In the genomic region with DNA sequence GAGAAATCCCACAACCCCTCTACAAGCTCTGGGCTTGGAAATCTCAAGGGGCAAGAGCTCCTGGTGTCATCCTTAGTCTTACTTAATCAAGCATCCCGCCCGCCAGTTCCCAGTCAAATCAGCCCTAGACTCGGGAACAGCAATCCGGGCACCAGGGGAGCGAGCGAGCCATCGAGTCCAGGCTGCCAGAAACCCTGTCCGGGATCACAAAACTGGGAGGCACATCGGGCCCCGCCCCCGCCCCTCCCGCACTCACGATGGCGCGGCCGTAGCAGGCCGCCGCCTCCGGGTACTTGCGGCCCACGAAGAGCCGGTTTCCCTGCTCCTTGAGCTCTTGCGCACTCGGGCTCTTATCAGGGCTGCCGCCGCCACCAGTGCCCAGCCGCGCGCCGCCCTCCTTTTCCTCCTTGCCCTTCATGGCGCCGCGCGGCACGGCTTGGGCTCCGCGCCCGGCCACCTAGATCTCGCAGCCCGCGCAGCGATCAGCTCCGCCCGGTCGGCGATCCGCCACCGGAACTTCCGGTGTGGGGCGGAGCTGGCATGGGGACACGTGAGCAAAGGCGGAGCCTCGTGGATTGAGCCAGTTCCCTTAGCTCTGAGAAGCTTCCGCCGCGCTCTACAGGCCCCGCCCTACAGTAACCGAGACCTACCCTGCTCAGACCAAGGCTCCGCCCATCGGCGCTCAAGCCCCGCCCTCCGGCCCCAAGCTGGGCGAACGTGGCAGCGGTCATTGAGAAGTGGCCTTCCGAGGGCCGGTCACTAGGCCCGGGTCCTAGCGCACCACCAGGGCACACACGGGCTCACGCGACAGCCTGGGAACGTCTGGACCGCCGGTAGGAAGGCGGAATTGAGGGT, we compare ENCODE assay signal across 8 mouse cellular contexts. TPM values are rescaled to one million over a fixed set of nuclear protein-coding genes. Genes with fewer than 3 reads are reported as not detected.
A peak's percentile ranks its signal among the peaks of the same experiment; 100 is the strongest.
DNase-seq lines count a peak whose midpoint lies in the region; ATAC-seq lines count a peak whose summit lies in the region.

No protein-coding gene starts in this region.

- peaks cover 18% of the 10 kb centered on the region for H3K36me3 ChIP-seq in hindbrain, embryonic 16.5 days (ENCODE audit: control insufficient read depth, insufficient read depth, low read length)
- H3K36me3 ChIP-seq in macrophage (ENCODE audit: inconsistent target), result peaks cover 8% of the 10 kb centered on the region; the same call in 1 of the 2 replicates

- peak overlapping the region; percentile 74 for H3K4me3 ChIP-seq in hindbrain, embryonic 16.5 days (ENCODE audit: low read length)
- H3K4me3 ChIP-seq in macrophage (ENCODE audit: inconsistent target), result peak overlapping the region; percentile 77

- peaks cover 75% of the 10 kb centered on the region for H3K4me1 ChIP-seq in hindbrain, embryonic 16.5 days (ENCODE audit: control insufficient read depth, insufficient read depth, low read depth, low read length)

- peaks cover 65% of the 10 kb centered on the region for H3K79me2 ChIP-seq in macrophage (ENCODE audit: inconsistent target)

- no peaks in the 10 kb centered on the region for H3K27me3 ChIP-seq in hindbrain, embryonic 16.5 days (replicated peaks; ENCODE audit: control insufficient read depth, insufficient read depth, low read length)

- peak; percentile 90 for ATAC-seq in hindbrain, embryonic 16.5 days

- under 1% methylated on average over 75 of the region's 77 CpGs for WGBS in hindbrain, embryonic 16.5 days
- WGBS in macrophage (ENCODE audit: missing documents), result under 1% methylated on average over 68 of the region's 77 CpGs

- H3K27ac ChIP-seq in hindbrain, embryonic 16.5 days (ENCODE audit: low read depth, low read length), result peak overlapping the region; percentile 98
- peak overlapping the region; percentile 92 for H3K27ac ChIP-seq in macrophage

- peak overlapping the region; percentile 77 for H3K9ac ChIP-seq in hindbrain, embryonic 16.5 days (ENCODE audit: low read depth, low read length)

- peak; percentile 99 for DNase-seq in R1 (ENCODE audit: low read depth, low spot score)
- DNase-seq in cerebellum, postnatal 25 days, result peak; percentile 99 to 100
- DNase-seq in frontal cortex, postnatal 36 days (ENCODE audit: low spot score in 2 of 2), result peak; percentile 98
- DNase-seq in left cerebral cortex, adult 18-20 months (ENCODE audit: low spot score in 2 of 2), result peak; percentile 97 to 98
- DNase-seq in right cerebral cortex, adult 18-20 months, result peak; percentile 99
- peak; percentile 97 for DNase-seq in urinary bladder, postnatal 10 days (ENCODE audit: low spot score)

- no peaks in the 10 kb centered on the region for H3K9me3 ChIP-seq in hindbrain, embryonic 16.5 days (ENCODE audit: control insufficient read depth, low read length)

- peak overlapping the region; percentile 78 for H3K4me2 ChIP-seq in hindbrain, embryonic 16.5 days (ENCODE audit: low read length)

RNA-seq across cellular contexts. Expression of gene Stub1, which starts 0.5 kb away (rescaled TPM):
- polyA plus RNA-seq in hindbrain, embryonic 16.5 days (2015; fragmentation: Nextera tagmentation; extraction: Ambion mirVana), result 397 and 428 TPM in 2 replicates
- total RNA-seq in left cerebral cortex, adult 18-20 months (2021), result 100 to 1,000 TPM; 178 to 180 TPM
- total RNA-seq in macrophage (2018; cell fraction: chromatin; rRNA removed), result 100 to 1,000 TPM in 8 of 26 experiments, 10 to 100 TPM in 18; 45.5 to 135 (median 79.3) TPM
- total RNA-seq in macrophage (2018; cell fraction: cytosol; rRNA removed), result 100 to 1,000 TPM in 2 of 26 experiments, 10 to 100 TPM in 24; 54.9 to 108 (median 75.5) TPM
- total RNA-seq in macrophage (2018; cell fraction: nucleus; rRNA removed), result 100 to 1,000 TPM in 7 of 26 experiments, 10 to 100 TPM in 19; 52.1 to 180 (median 83.0) TPM
- 74.2 to 109 TPM (median 78.5 TPM) in 3 replicates for polyA plus RNA-seq in macrophage (2018)

RNA-seq across cellular contexts. Expression of gene Jmjd8, which starts 4.0 kb away (rescaled TPM):
- 51.0 and 55.4 TPM in 2 replicates for polyA plus RNA-seq in hindbrain, embryonic 16.5 days (2015; fragmentation: Nextera tagmentation; extraction: Ambion mirVana)
- 10 to 100 TPM; 43.5 to 52.3 TPM for total RNA-seq in left cerebral cortex, adult 18-20 months (2021)
- total RNA-seq in macrophage (2018; cell fraction: chromatin; rRNA removed), result 10 to 100 TPM in 12 of 26 experiments, 1 to 10 TPM in 14; 1.8 to 31.3 (median 9.4) TPM
- 10 to 100 TPM; 11.9 to 18.8 (median 14.4) TPM for total RNA-seq in macrophage (2018; cell fraction: cytosol; rRNA removed)
- 10 to 100 TPM in 20 of 26 experiments, 1 to 10 TPM in 6; 3.6 to 28.7 (median 13.0) TPM for total RNA-seq in macrophage (2018; cell fraction: nucleus; rRNA removed)
- 15.2 to 28.3 TPM (median 18.9 TPM) in 3 replicates for polyA plus RNA-seq in macrophage (2018)

RNA-seq across cellular contexts. Expression of gene Rhbdl1, which starts 4.4 kb away (rescaled TPM):
- polyA plus RNA-seq in hindbrain, embryonic 16.5 days (2015; fragmentation: Nextera tagmentation; extraction: Ambion mirVana), result 61.6 and 73.4 TPM in 2 replicates
- total RNA-seq in left cerebral cortex, adult 18-20 months (2021), result 10 to 100 TPM; 40.6 to 42.4 TPM
- 1 to 10 TPM in 25 of 26 experiments, not detected in 1; 1.1 to 9.6 (median 4.7) TPM for total RNA-seq in macrophage (2018; cell fraction: chromatin; rRNA removed)
- total RNA-seq in macrophage (2018; cell fraction: cytosol; rRNA removed), result under 1 TPM in 15 of 26 experiments, not detected in 11; 0.09 to 0.36 (median 0.17) TPM
- total RNA-seq in macrophage (2018; cell fraction: nucleus; rRNA removed), result 1 to 10 TPM in 22 of 26 experiments, under 1 TPM in 3, not detected in 1; 0.65 to 7.6 (median 2.8) TPM
- 0.16 to 0.97 TPM in 2 of 3 replicates, not detected in the other for polyA plus RNA-seq in macrophage (2018)

RNA-seq across cellular contexts. Expression of gene Gm20683, which starts 8.9 kb away (rescaled TPM):
- 14.8 and 15.4 TPM in 2 replicates for polyA plus RNA-seq in hindbrain, embryonic 16.5 days (2015; fragmentation: Nextera tagmentation; extraction: Ambion mirVana)
- 10 to 100 TPM; 20.7 to 23.7 TPM for total RNA-seq in left cerebral cortex, adult 18-20 months (2021)
- total RNA-seq in macrophage (2018; cell fraction: chromatin; rRNA removed), result 10 to 100 TPM in 5 of 26 experiments, 1 to 10 TPM in 20, under 1 TPM in 1; 0.62 to 15.8 (median 6.3) TPM
- total RNA-seq in macrophage (2018; cell fraction: cytosol; rRNA removed), result under 1 TPM in 21 of 26 experiments, not detected in 5; 0.03 to 0.96 (median 0.28) TPM
- total RNA-seq in macrophage (2018; cell fraction: nucleus; rRNA removed), result 1 to 10 TPM; 1.1 to 9.6 (median 3.3) TPM
- polyA plus RNA-seq in macrophage (2018), result 0.09 to 1.1 TPM (median 0.43 TPM) in 3 replicates

RNA-seq across cellular contexts. Expression of gene Wdr24, which starts 9.2 kb away (rescaled TPM):
- 29.7 and 32.7 TPM in 2 replicates for polyA plus RNA-seq in hindbrain, embryonic 16.5 days (2015; fragmentation: Nextera tagmentation; extraction: Ambion mirVana)
- 10 to 100 TPM; 22.5 to 25.1 TPM for total RNA-seq in left cerebral cortex, adult 18-20 months (2021)
- total RNA-seq in macrophage (2018; cell fraction: chromatin; rRNA removed), result 10 to 100 TPM; 16.9 to 70.7 (median 36.9) TPM
- total RNA-seq in macrophage (2018; cell fraction: cytosol; rRNA removed), result 10 to 100 TPM in 19 of 26 experiments, 1 to 10 TPM in 7; 6.7 to 16.5 (median 12.5) TPM
- 10 to 100 TPM; 14.9 to 41.3 (median 25.4) TPM for total RNA-seq in macrophage (2018; cell fraction: nucleus; rRNA removed)
- polyA plus RNA-seq in macrophage (2018), result 8.8 to 13.8 TPM (median 9.0 TPM) in 3 replicates

Comparison
In these comparisons a context has a peak if more than half of its experiments do, and no peak if none do; other contexts are left out.
1. Peak in every context shown above with its lines: DNase-seq, ATAC-seq, H3K4me3 ChIP-seq and H3K27ac ChIP-seq.
2. RNA of gene Rhbdl1, which starts 4.4 kb away (polyA plus RNA-seq): 61.6 to 73.4 TPM in hindbrain, embryonic 16.5 days; 0.16 to 0.97 TPM in macrophage; every median in the first group is over 10 times any median in the second.